Comparison of ENCODE assay signal across 11 mouse cellular contexts in the genomic region with DNA sequence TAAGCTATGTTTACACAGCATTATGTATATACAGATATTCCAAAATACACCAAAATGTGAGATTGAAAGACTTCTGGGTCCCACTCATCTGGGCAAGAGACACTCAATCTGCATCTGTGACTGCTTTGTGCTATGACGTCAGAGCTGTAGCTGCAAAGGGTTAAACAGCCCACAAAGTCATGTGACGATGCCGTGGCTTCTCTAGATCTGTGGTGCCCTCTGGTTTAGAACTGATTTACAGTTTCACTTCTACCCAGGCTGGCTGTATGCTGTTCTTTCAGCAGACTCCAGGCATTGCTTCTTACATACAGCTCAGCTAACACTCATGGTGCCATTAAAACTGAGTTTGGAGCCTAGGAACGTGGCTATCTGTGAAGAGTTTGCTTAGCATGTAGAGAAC. TPM values are rescaled to one million over a fixed set of nuclear protein-coding genes. Genes with fewer than 3 reads are reported as not detected.
DNase-seq lines count a peak whose midpoint lies in the region; ATAC-seq and TF ChIP-seq lines count a peak whose summit lies in the region.
"Had no signal": no experiment of that assay in that cellular context is flagged by ENCODE, and none has a peak within 500 bp of the region (broad histone marks: within the 10 kb centered on the region; RNA-seq: fewer than 3 reads in every experiment).

No protein-coding gene starts in this region.

- no peak for TF ChIP-seq CTCF in kidney, adult 2 months (conservative IDR thresholded peaks at IDR 0.05; ENCODE audit: insufficient read depth, insufficient read length, low read depth, low read length)
- no peak for TF ChIP-seq CTCF in small intestine, adult 2 months (IDR thresholded peaks at IDR 0.05; ENCODE audit: extremely low read depth, insufficient read length, insufficient replicate concordance, low read depth, low read length)

- no peak overlapping the region for H3K9ac ChIP-seq in kidney, embryonic 14.5 days (ENCODE audit: low read depth, low read length)
- no peak overlapping the region for H3K9ac ChIP-seq in forebrain, embryonic 11.5 days (ENCODE audit: low read length)
- H3K9ac ChIP-seq: embryonic facial prominence, embryonic 15.5 days; hindbrain, embryonic 12.5 days had no signal

- WGBS in kidney, adult 2 months = 46% methylated on average over 4 of the region's 4 CpGs
- WGBS in kidney, embryonic 14.5 days = 56% methylated on average over 4 of the region's 4 CpGs
- 59% methylated on average over 4 of the region's 4 CpGs for WGBS in small intestine, adult 2 months
- WGBS in forebrain, embryonic 11.5 days = 78% methylated on average over 4 of the region's 4 CpGs

- TF ChIP-seq POLR2A in kidney, adult 2 months (IDR thresholded peaks at IDR 0.05; ENCODE audit: low read depth, low read length) = no peak
- no peak for TF ChIP-seq POLR2A in small intestine, adult 2 months (IDR thresholded peaks at IDR 0.05; ENCODE audit: low read depth, low read length)

- DNase-seq in kidney, adult 2 months = peak; percentile 17
- peak; percentile 76 to 81 for DNase-seq in B cell, adult 2 months
- peak; percentile 27 for DNase-seq in brain, adult 2 months (ENCODE audit: low read depth, low spot score)
- no peak for DNase-seq in testis, postnatal 10 days (ENCODE audit: low spot score)
- DNase-seq in forebrain, embryonic 11.5 days (ENCODE audit: low spot score) = no peak
- DNase-seq in Muller cell, postnatal 12 days (ENCODE audit: inconsistent ontology term) = no peak

- no peaks in the 10 kb centered on the region for H3K9me3 ChIP-seq in kidney, embryonic 14.5 days (ENCODE audit: control insufficient read depth, low read length)
- no peaks in the 10 kb centered on the region for H3K9me3 ChIP-seq in forebrain, embryonic 11.5 days (ENCODE audit: control insufficient read depth, low read length)
- H3K9me3 ChIP-seq: embryonic facial prominence, embryonic 15.5 days; G1E; hindbrain, embryonic 12.5 days had no signal

- ATAC-seq in kidney, embryonic 14.5 days (ENCODE audit: low FRiP score, low TSS enrichment) = no peak
- ATAC-seq in forebrain, embryonic 11.5 days (replicated peaks; ENCODE audit: low FRiP score) = no peak

- no peak overlapping the region for H3K4me2 ChIP-seq in kidney, embryonic 14.5 days (replicated peaks; ENCODE audit: low read depth, low read length)
- no peak overlapping the region for H3K4me2 ChIP-seq in forebrain, embryonic 11.5 days (ENCODE audit: low read depth, low read length, severe bottlenecking)
- H3K4me2 ChIP-seq: embryonic facial prominence, embryonic 15.5 days; hindbrain, embryonic 12.5 days had no signal

- H3K27me3 ChIP-seq in kidney, adult 2 months (replicated peaks; ENCODE audit: control insufficient read depth, insufficient read depth, low read length) = no peaks in the 10 kb centered on the region
- no peaks in the 10 kb centered on the region for H3K27me3 ChIP-seq in kidney, embryonic 14.5 days (ENCODE audit: control insufficient read depth, insufficient read depth, low read length)
- H3K27me3 ChIP-seq in small intestine, adult 2 months (ENCODE audit: control insufficient read depth, insufficient read depth, low read length) = no peaks in the 10 kb centered on the region
- no peaks in the 10 kb centered on the region for H3K27me3 ChIP-seq in forebrain, embryonic 11.5 days (ENCODE audit: control insufficient read depth, insufficient read depth, low read length)
- H3K27me3 ChIP-seq: embryonic facial prominence, embryonic 15.5 days; hindbrain, embryonic 12.5 days had no signal

- H3K4me3 ChIP-seq in kidney, adult 2 months (ENCODE audit: insufficient read depth, low read depth, low read length) = no peak overlapping the region
- no peak overlapping the region for H3K4me3 ChIP-seq in kidney, embryonic 14.5 days (ENCODE audit: low read length)
- H3K4me3 ChIP-seq in small intestine, adult 2 months (ENCODE audit: low read depth, low read length) = no peak overlapping the region
- no peak overlapping the region for H3K4me3 ChIP-seq in forebrain, embryonic 11.5 days (ENCODE audit: low read depth, low read length)
- H3K4me3 ChIP-seq: embryonic facial prominence, embryonic 15.5 days; hindbrain, embryonic 12.5 days had no signal

- no peak overlapping the region; the same call in 1 of the 2 replicates for H3K27ac ChIP-seq in kidney, adult 2 months (ENCODE audit: insufficient read depth, low read depth, low read length)
- H3K27ac ChIP-seq in kidney, embryonic 14.5 days (ENCODE audit: low read depth, low read length) = no peak overlapping the region
- H3K27ac ChIP-seq in small intestine, adult 2 months (ENCODE audit: insufficient read depth, low read depth, low read length) = peak overlapping the region; percentile 70; the same call in 1 of the 2 replicates
- no peak overlapping the region for H3K27ac ChIP-seq in forebrain, embryonic 11.5 days (ENCODE audit: low read depth, low read length)
- H3K27ac ChIP-seq: hindbrain, embryonic 12.5 days had no signal

- H3K4me1 ChIP-seq in kidney, adult 2 months (ENCODE audit: control insufficient read depth, insufficient read depth, low read length) = peaks cover 11% of the 10 kb centered on the region; the same call in 1 of the 2 replicates
- 0 out of 2 replicates have a peak, but pooled peaks cover 3% of the 10 kb centered on the region for H3K4me1 ChIP-seq in kidney, embryonic 14.5 days (ENCODE audit: control insufficient read depth, insufficient read depth, low read length)
- H3K4me1 ChIP-seq in small intestine, adult 2 months (ENCODE audit: control insufficient read depth, insufficient read depth, insufficient read length, low read length) = peaks cover 6% of the 10 kb centered on the region; the same call in 1 of the 2 replicates
- no peaks in the 10 kb centered on the region for H3K4me1 ChIP-seq in forebrain, embryonic 11.5 days (replicated peaks; ENCODE audit: control insufficient read depth, insufficient read depth, low read length)
- H3K4me1 ChIP-seq: hindbrain, embryonic 12.5 days had no signal

- peaks cover 7% of the 10 kb centered on the region; the same call in 1 of the 2 replicates for H3K36me3 ChIP-seq in kidney, adult 2 months (ENCODE audit: control insufficient read depth, insufficient read depth, low read length)
- peaks cover 83% of the 10 kb centered on the region for H3K36me3 ChIP-seq in kidney, embryonic 14.5 days (ENCODE audit: control insufficient read depth, insufficient read depth, low read length)
- H3K36me3 ChIP-seq in small intestine, adult 2 months (ENCODE audit: control insufficient read depth, insufficient read depth, low read length) = peaks cover 62% of the 10 kb centered on the region
- peaks cover 16% of the 10 kb centered on the region; the same call in 1 of the 2 replicates for H3K36me3 ChIP-seq in forebrain, embryonic 11.5 days (ENCODE audit: control insufficient read depth, insufficient read depth, low read length)

RNA-seq across cellular contexts. Expression of a gene that starts 16.3 kb away (rescaled TPM):
- 2.8 and 3.2 TPM in 2 replicates for polyA plus RNA-seq in kidney, adult 2 months (2012; rRNA removed)
- 2.0 and 3.2 TPM in 2 replicates for polyA plus RNA-seq in kidney, embryonic 14.5 days (2014; fragmentation: Nextera tagmentation; extraction: Ambion mirVana)
- polyA plus RNA-seq in small intestine, adult 2 months (2012; rRNA removed) = 0.05 and 0.06 TPM in 2 replicates
- 1.2 and 1.8 TPM in 2 replicates for polyA plus RNA-seq in forebrain, embryonic 11.5 days (2014; fragmentation: Nextera tagmentation; extraction: Ambion mirVana)

RNA-seq across cellular contexts. Expression of a gene that starts 16.5 kb away (rescaled TPM):
- 9.6 and 19.1 TPM in 2 replicates for polyA plus RNA-seq in kidney, adult 2 months (2012; rRNA removed)
- polyA plus RNA-seq in kidney, embryonic 14.5 days (2014; fragmentation: Nextera tagmentation; extraction: Ambion mirVana) = 57.7 and 89.4 TPM in 2 replicates
- polyA plus RNA-seq in small intestine, adult 2 months (2012; rRNA removed) = 0.57 and 0.90 TPM in 2 replicates
- 53.6 and 61.9 TPM in 2 replicates for polyA plus RNA-seq in forebrain, embryonic 11.5 days (2014; fragmentation: Nextera tagmentation; extraction: Ambion mirVana)

RNA-seq across cellular contexts. Expression of a gene that starts 34.3 kb away (rescaled TPM):
- 8.1 and 9.6 TPM in 2 replicates for polyA plus RNA-seq in kidney, adult 2 months (2012; rRNA removed)
- polyA plus RNA-seq in kidney, embryonic 14.5 days (2014; fragmentation: Nextera tagmentation; extraction: Ambion mirVana) = 6.2 and 10.8 TPM in 2 replicates
- polyA plus RNA-seq in small intestine, adult 2 months (2012; rRNA removed) = 0.72 and 0.99 TPM in 2 replicates
- 8.7 and 9.8 TPM in 2 replicates for polyA plus RNA-seq in forebrain, embryonic 11.5 days (2014; fragmentation: Nextera tagmentation; extraction: Ambion mirVana)

RNA-seq across cellular contexts. Expression of a gene that starts 34.4 kb away (rescaled TPM):
- 24.9 and 27.8 TPM in 2 replicates for polyA plus RNA-seq in kidney, adult 2 months (2012; rRNA removed)
- 13.1 and 19.1 TPM in 2 replicates for polyA plus RNA-seq in kidney, embryonic 14.5 days (2014; fragmentation: Nextera tagmentation; extraction: Ambion mirVana)
- polyA plus RNA-seq in small intestine, adult 2 months (2012; rRNA removed) = 7.4 and 11.1 TPM in 2 replicates
- 13.8 and 14.0 TPM in 2 replicates for polyA plus RNA-seq in forebrain, embryonic 11.5 days (2014; fragmentation: Nextera tagmentation; extraction: Ambion mirVana)

Comparison
In these comparisons a context has a peak if more than half of its experiments do, and no peak if none do; other contexts are left out.
1. DNase-seq: peak in kidney, adult 2 months (single experiment), B cell, adult 2 months (2 of 2) and brain, adult 2 months (single experiment); none in testis, postnatal 10 days (single experiment), forebrain, embryonic 11.5 days (single experiment) and Muller cell, postnatal 12 days (single experiment).